ENCODE assay signal across 8 mouse cellular contexts in genomic region chr19:54047386-54048050, GRCm38 (mm10). TPM values are rescaled to one million over a fixed set of nuclear protein-coding genes. Genes with fewer than 3 reads are reported as not detected.
A peak's percentile ranks its signal among the peaks of the same experiment; 100 is the strongest.
DNase-seq lines count a peak whose midpoint lies in the region; ATAC-seq lines count a peak whose summit lies in the region.

No protein-coding gene starts in this region.

- no peak for ATAC-seq in limb, embryonic 13.5 days (ENCODE audit: low FRiP score, low read depth)
- ATAC-seq in neural tube, embryonic 14.5 days (ENCODE audit: low read depth): no peak

- peak overlapping the region; percentile 55 for H3K9ac ChIP-seq in limb, embryonic 13.5 days
- peak overlapping the region; percentile 49; the same call in 1 of the 2 replicates for H3K9ac ChIP-seq in neural tube, embryonic 14.5 days (replicated peaks; ENCODE audit: low read depth, low read length)

- H3K4me2 ChIP-seq in limb, embryonic 13.5 days (replicated peaks): peak overlapping the region; percentile 100
- peak overlapping the region; percentile 96 for H3K4me2 ChIP-seq in neural tube, embryonic 14.5 days (ENCODE audit: low read depth, low read length)

- WGBS in limb, embryonic 13.5 days: 2% methylated on average over 27 of the region's 27 CpGs
- WGBS in neural tube, embryonic 14.5 days: 1% methylated on average over 26 of the region's 27 CpGs

- H3K9me3 ChIP-seq in limb, embryonic 13.5 days: no peaks in the 10 kb centered on the region
- no peaks in the 10 kb centered on the region for H3K9me3 ChIP-seq in neural tube, embryonic 14.5 days (ENCODE audit: control insufficient read depth, low read length)

- no peaks in the 10 kb centered on the region for H3K36me3 ChIP-seq in limb, embryonic 13.5 days
- no peaks in the 10 kb centered on the region for H3K36me3 ChIP-seq in neural tube, embryonic 14.5 days (ENCODE audit: control insufficient read depth, insufficient read depth, low read length)

- H3K27me3 ChIP-seq in limb, embryonic 13.5 days: peaks cover 86% of the 10 kb centered on the region
- H3K27me3 ChIP-seq in neural tube, embryonic 14.5 days (ENCODE audit: control insufficient read depth, insufficient read depth, low read length): peaks cover 18% of the 10 kb centered on the region

- H3K4me3 ChIP-seq in limb, embryonic 13.5 days: peak overlapping the region; percentile 59
- H3K4me3 ChIP-seq in neural tube, embryonic 14.5 days (ENCODE audit: low read depth, low read length): peak overlapping the region; percentile 54

- no peak overlapping the region for H3K27ac ChIP-seq in limb, embryonic 13.5 days
- H3K27ac ChIP-seq in neural tube, embryonic 14.5 days (ENCODE audit: low read depth, low read length): no peak overlapping the region

- H3K4me1 ChIP-seq in limb, embryonic 13.5 days: peaks cover 40% of the 10 kb centered on the region
- peaks cover 20% of the 10 kb centered on the region; the same call in 1 of the 2 replicates for H3K4me1 ChIP-seq in neural tube, embryonic 14.5 days (ENCODE audit: control insufficient read depth, insufficient read depth, low read length)

- peak; percentile 14 for DNase-seq in adrenal gland, adult 2 months
- no peak for DNase-seq in adrenal gland, postnatal 36 days
- peak; percentile 24 for DNase-seq in thymus, postnatal 4 days
- no peak for DNase-seq in thymus, postnatal 10 days (ENCODE audit: low spot score in 2 of 2)
- DNase-seq in cerebellum, adult 11-12 months: no peak
- DNase-seq in spleen, postnatal 14 days (ENCODE audit: low spot score in 2 of 2): no peak

RNA-seq across cellular contexts. Expression of gene Adra2a, which starts 3.6 kb away (rescaled TPM):
- total RNA-seq in adrenal gland, adult 2 months (2021): under 1 TPM; 0.28 to 0.29 TPM
- polyA plus RNA-seq in adrenal gland, adult 2 months (2012; rRNA removed): 0.43 and 0.80 TPM in 2 replicates
- total RNA-seq in adrenal gland, postnatal 36 days (2021): under 1 TPM; 0.36 to 0.40 TPM
- 0.39 and 0.61 TPM in 2 replicates for polyA plus RNA-seq in limb, embryonic 13.5 days (2015; fragmentation: Nextera tagmentation; extraction: Ambion mirVana)
- 6.3 and 6.4 TPM in 2 replicates for polyA plus RNA-seq in neural tube, embryonic 14.5 days (2014; fragmentation: Nextera tagmentation; extraction: Ambion mirVana)

Comparison
In these comparisons a context has a peak if more than half of its experiments do, and no peak if none do; other contexts are left out.
1. DNase-seq: peak in adrenal gland, adult 2 months (single experiment) and thymus, postnatal 4 days (single experiment); none in adrenal gland, postnatal 36 days (0 of 2), thymus, postnatal 10 days (0 of 2), cerebellum, adult 11-12 months (single experiment) and spleen, postnatal 14 days (0 of 2).